24 mouse cellular contexts compared by ENCODE assay signal in the genomic region with DNA sequence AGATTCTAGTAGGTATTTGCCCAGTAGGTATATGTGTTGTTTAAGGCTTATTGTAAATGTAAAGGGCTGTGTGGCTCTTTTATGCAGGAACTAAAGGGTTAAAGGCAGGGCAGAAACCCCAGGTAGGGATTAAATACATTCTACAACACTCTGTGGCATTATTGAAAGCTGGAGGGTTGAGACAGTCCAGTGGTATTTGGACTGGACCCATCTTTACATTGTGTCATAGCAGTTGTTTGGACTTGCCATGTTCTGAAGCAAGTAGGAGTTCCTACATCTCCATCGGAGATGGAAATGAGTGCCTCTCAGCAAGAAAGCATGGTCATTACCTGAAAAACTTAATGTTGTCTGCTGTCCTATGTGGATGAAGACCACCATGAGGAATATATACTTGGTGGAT. TPM values are rescaled to one million over a fixed set of nuclear protein-coding genes. Genes with fewer than 3 reads are reported as not detected.
"Had no signal": no experiment of that assay in that cellular context is flagged by ENCODE, and none has a peak within 500 bp of the region (broad histone marks: within the 10 kb centered on the region; RNA-seq: fewer than 3 reads in every experiment).

No protein-coding gene starts in this region.

- DNase-seq: retina, postnatal 1 day; right cerebral cortex, adult 18-20 months; right cerebral cortex, postnatal 14 days; right cerebral cortex, postnatal 25 days; right cerebral cortex, postnatal 4 days; spleen, adult 18-20 months; thymus, adult 18-20 months; thymus, adult 2 months; thymus, postnatal 14 days; thymus, postnatal 25 days; thymus, postnatal 36 days; thymus, postnatal 4 days had no signal

RNA-seq across cellular contexts. Expression of gene Khdc1a, which starts 8.7 kb away (rescaled TPM):
- polyA plus RNA-seq: neural tube, embryonic 13.5 days; neural tube, embryonic 14.5 days; neural tube, embryonic 15.5 days; small intestine, adult 2 months; spleen, adult 2 months; stomach, embryonic 14.5 days; stomach, embryonic 15.5 days; stomach, embryonic 16.5 days; testis, adult 2 months had no signal

RNA-seq across cellular contexts. Expression of gene Khdc1c, which starts 27.4 kb away (rescaled TPM):
- polyA plus RNA-seq: neural tube, embryonic 13.5 days; neural tube, embryonic 14.5 days; neural tube, embryonic 15.5 days; small intestine, adult 2 months; spleen, adult 2 months; stomach, embryonic 14.5 days; stomach, embryonic 15.5 days; stomach, embryonic 16.5 days; stomach, postnatal 0 days; testis, adult 2 months; thymus, adult 2 months; thymus, postnatal 0 days had no signal

RNA-seq across cellular contexts. Expression of gene Khdc1b, which starts 42.6 kb away (rescaled TPM):
- polyA plus RNA-seq: neural tube, embryonic 15.5 days; small intestine, adult 2 months; stomach, embryonic 16.5 days; testis, adult 2 months; urinary bladder, adult 2 months had no signal
